Mouse (Mus musculus) gastrocnemius, adult 2 months (tissue): Measurements from ENCODE around the gene Zbtb24. TPM values are rescaled to one million over a fixed set of nuclear protein-coding genes. Genes with fewer than 3 reads are reported as not detected.
A peak's percentile ranks its signal among the peaks of the same experiment; 100 is the strongest.

Source experiments
- DNase-seq: peaks from one replicate; pipeline ENCODE4 v3.0.0; 2022
- H3K27ac ChIP-seq: fragments of 200-600 bp; 2 replicates; pipeline ENCODE4 v1.8.1; 2022; ENCODE audit warnings: mild to moderate bottlenecking
- H3K4me3 ChIP-seq: fragments of 200-600 bp; 2 replicates; pipeline ENCODE4 v1.8.1; 2022; ENCODE audit warnings: mild to moderate bottlenecking, moderate library complexity
- CTCF ChIP-seq: fragments of 200-600 bp; IDR thresholded peaks from 2 replicates; pipeline ENCODE4 v1.8.1; 2022; ENCODE audit warnings: antibody characterized with exemption, mild to moderate bottlenecking, moderate library complexity
- intact Hi-C: fragments of 180-260 bp; cut with DNase I; formaldehyde crosslinking; loops from one replicate; pipeline ENCODE4 v1.15.1; 2025
- total RNA-seq, 2 experiments: library from RNA; stranded (reverse); gene quantifications; 2 replicates each; pipeline ENCODE4 v1.2.3; 2021

The Zbtb24 gene
- total RNA-seq, 2 experiments from 2014 or later = 4.6 to 6.1 TPM

DNA sequence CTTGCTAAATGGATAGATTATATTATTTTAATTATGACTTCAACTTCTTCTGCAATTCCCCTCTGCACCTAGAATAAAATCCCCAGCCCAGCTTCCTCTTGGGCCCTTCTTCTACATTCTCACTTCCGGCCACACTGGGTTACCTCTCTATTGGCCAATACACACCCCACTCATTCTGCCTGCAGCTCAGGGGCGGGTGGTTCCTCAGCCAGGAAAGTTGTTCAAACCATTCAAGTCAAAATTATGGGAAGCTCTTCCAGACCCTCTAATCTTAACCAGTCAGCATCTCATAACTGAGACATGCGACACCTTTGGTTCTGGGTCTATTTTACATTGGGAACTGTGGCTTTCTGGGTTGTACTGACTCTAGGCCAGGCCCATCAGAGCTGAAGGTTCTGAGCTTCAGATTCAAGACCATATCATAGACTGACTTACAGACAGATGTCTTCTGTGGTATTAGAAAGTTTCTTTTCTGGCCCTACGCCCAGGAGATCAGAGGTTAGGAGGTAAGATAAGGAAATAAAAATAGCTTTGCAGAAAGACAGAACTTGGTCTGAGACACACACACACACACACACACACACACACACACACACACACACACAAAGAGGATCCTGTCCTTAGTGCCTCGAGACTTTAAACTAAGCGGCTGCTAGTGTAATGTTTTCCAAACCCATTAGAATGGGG is 23.7 kb downstream of the Zbtb24 start:
- DNase-seq = no peak
- intact Hi-C loops = no loop called here

DNA sequence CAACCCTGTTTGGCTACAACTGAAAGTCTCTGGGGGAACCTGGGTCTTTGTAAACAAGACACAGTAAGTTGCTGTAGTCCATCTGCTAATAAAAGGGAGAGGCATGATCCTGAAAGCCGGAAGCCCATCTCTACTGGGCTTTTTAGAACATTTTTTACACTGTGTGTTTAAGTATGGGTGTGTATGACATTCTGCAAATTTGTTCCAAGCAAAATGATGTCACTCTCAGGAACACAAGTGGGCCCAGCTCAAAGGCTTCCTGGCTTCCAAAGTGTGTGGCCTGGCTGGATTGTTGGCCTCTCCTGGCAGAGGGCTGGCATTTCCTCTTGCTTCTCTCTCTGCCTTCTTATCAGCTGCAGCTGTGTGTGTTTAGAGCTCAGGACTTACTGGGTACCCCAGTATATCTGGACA is 24.8 kb downstream of the Zbtb24 start:
- Histone ChIP-seq H3K27ac (peak overlapping the region; percentile 89), H3K4me3 (peak overlapping the region; percentile 84)
- DNase-seq = peak; percentile 39
- intact Hi-C loops = no loop called here
- no peak for TF ChIP-seq CTCF

More for the DNA sequence above, 23.7 kb downstream of the Zbtb24 start:
- Histone ChIP-seq H3K4me3 (no peak overlapping the region), H3K27ac (peak overlapping the region; percentile 89; the same call in 1 of the 2 replicates)
- no peak for TF ChIP-seq CTCF

DNA sequence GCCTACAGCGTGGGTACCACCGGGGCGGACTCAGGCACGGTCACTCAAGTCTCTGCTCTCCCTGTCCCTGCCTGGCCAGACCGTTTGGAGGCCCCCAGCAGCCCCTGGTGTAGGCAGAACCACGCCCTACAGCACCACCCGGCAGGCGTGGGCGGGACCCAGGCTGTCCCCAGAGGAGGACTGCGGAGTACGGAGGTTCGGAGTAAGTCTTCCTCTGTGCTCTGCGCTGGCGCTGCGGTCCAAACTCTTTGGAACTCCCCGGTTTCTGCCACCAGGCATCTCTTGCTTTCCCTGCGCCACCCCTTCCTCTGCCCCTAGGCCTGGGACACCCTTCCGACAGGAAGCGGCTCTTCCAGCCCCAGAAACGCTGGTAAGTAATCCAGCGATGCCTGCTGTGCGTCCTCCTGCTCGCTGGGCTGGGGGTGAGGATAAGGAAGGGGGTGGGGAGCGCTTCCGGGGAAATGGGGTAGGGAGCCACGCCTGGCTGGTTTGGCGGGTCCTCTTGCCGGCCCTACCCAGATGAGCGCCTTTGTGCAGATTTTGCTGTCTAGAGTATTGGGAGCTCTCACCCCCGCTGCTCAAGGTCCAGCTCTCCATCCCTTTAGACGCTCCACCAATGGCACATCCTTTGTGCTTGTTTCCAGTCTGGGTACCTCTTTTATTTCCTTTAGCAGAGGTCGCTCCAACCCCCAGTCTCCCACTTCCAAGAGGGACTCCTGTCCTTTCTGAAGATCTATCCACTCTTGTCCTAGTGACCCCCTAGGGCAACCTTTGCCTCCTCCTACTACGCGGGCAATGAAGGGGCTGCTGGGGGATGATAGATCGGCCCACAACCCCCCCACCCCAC is 26.2 kb downstream of the Zbtb24 start, which contains the start of gene Mical1:
Gene Mical1, plus strand, starts transcription at position 144 of the 847 bp plus-strand sequence.
- H3K27ac ChIP-seq = peak within 1 kb of the TSS; percentile 89
- H3K4me3 ChIP-seq = peak within 1 kb of the TSS; percentile 84
- DNase-seq = peak; percentile 84
- intact Hi-C loops = no loop called here
- no peak for TF ChIP-seq CTCF

DNA sequence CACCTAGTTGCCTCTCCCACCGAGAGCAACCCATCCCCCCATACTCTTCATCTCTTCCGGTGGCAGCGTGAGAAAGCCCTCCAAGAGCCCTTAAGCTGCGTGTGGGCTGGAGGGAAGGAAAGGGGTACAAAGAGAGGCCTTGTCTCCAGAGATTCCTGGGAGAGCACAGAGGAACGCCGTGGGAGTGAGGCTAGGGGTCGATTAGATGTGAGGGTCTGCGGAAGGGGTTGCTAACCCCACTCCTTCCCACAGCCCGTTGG is 26.8 kb downstream of the Zbtb24 start:
- no peak for TF ChIP-seq CTCF
- peak overlapping the region; percentile 89 for H3K27ac ChIP-seq
- H3K4me3 ChIP-seq = peak overlapping the region; percentile 84
- intact Hi-C loops = no loop called here
- no peak for DNase-seq

DNA sequence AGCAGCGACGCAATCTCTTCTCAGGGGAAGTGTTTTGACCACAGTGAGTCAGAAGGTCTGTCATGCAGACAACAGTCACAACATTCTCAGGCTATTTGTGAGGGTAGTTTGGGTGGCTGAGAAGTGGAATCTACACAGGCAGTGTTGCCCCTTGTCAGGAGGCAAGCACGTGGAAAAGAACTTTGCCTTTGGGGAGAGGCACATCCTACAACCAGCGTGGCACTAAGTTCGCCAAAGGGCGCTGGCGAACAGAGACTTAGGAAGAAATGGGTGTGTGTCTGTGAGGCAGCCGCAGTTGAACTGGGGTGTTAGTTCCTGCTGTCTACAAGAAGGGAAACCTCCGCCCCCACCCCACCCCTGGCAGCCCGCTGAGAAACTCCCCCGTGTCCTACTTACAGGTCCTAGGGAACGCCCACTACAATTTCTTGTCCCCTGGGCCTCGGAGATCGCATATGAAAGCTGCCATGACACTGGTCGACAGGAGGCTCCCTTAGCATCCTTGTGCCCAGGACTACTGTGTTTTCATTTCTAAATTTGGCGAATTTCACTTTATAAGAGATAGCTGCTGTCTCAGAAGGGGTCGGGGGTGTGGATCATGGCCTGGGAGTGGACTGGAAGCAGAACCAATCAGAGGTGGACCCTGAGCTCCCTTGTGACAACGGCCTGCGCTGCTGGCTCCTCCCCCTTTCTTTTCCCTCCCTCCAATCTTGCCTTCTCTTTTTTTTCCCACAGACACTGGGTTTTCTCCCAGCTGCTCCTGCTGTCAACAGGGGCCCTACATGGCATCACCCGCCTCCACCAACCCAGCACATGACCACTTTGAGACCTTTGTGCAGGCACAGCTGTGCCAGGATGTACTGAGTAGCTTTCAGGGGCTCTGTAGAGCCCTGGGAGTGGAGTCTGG is 27.3 kb downstream of the Zbtb24 start:
- Histone ChIP-seq H3K4me3 (peak overlapping the region; percentile 84), H3K27ac (peak overlapping the region; percentile 89)
- intact Hi-C loops = no loop called here
- DNase-seq = peak; percentile 84
- TF ChIP-seq CTCF = no peak

DNA sequence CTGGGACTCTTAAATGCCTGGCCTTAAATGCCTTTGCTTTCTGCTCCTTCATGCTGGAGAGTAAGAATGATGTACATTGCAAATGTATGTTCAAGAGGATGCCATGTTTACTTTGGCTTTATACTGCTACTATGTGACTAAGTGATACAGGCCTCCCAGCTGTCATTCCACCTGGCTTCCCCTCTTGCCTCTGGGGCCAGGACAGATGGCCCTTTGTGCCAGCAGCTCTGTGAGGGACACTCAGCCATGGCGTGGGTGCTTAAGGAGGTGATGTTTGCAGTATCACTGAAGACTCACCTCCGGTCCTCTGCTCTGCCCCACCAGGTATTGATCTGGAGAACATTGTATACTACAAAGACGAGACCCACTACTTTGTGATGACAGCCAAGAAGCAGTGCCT is 29.8 kb downstream of the Zbtb24 start:
- Histone ChIP-seq H3K4me3 (no peak overlapping the region), H3K27ac (no peak overlapping the region)
- intact Hi-C loops = no loop called here
- DNase-seq = no peak
- TF ChIP-seq CTCF = no peak

DNA sequence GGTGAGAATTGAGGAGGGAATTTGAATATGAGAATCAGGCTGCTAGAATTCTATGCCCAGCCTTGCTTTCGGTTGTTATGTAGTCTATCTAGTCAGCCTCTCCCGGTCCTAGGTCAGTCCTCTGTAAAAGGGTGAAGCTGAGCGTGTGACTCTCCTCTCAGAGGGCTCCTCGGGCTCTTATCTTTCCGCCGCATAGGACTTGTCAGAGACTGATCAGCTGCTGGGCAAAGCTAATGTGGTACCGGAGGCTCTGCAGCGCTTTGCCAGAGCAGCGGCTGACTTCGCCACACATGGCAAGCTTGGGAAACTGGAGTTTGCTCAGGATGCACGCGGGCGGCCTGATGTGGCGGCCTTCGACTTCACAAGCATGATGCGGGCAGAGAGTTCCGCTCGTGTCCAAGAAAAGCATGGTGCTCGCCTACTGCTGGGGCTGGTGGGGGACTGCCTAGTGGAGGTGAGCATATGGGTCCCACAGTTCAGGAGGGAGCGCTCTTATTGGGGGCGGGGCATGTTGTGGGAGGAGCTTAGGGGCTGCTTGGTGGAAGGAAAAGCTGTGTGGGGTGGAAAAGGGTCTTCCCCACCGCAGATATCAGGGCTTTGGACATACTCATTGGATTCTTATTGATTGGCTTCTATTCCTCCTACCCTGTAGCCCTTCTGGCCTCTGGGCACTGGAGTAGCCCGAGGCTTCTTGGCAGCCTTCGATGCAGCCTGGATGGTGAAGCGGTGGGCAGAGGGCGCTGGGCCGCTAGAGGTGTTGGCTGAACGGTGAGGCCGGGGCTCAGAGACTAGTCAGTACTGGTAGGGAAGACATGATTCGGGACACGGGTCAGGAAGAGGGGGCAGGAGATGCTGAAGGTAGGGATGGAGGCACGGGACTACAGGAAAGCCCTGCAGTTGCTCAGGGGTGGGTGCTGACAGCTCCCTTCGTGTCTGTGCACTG is 31.0 kb downstream of the Zbtb24 start:
- no peak overlapping the region for H3K4me3 ChIP-seq
- no peak for TF ChIP-seq CTCF
- intact Hi-C loops = no loop called here
- DNase-seq = no peak
- no peak overlapping the region for H3K27ac ChIP-seq

DNA sequence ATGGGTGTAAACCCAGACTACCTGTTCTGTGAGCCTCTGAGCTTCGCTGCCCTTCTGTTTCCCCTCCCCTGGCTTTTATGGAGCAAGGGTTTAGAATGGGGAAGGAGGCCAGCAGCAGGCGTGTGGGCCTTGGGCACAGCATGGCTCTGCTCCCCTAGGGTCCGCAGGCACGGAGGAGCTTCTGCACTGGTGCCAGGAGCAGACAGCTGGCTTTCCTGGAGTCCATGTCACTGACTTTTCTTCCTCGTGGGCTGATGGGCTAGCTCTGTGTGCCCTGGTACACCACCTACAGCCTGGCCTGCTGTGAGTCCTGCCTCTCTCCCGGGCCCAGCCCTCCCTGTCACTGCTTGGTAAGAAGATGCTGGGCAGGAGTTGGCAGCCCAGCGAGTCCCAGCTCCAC is 32.3 kb downstream of the Zbtb24 start:
- no peak for TF ChIP-seq CTCF
- intact Hi-C loops = no loop called here
- no peak for DNase-seq
- no peak overlapping the region for H3K4me3 ChIP-seq
- H3K27ac ChIP-seq = no peak overlapping the region

DNA sequence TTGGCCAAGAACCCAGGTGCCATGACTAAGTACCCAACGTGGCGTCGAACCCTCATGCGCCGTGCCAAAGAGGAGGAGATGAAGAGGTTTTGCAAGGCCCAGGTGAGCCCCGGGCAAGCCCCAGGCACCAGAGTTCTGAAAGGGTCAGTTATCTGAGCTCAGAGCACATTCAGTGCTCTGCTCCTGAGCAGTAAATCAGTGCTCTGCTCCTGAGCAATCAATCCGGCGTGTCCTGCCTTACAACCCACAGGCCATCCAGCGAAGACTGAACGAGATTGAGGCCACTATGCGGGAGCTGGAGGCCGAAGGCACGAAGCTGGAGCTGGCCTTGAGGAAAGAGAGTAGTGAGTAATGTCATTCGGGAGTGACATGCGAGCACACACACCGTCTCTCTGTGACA is 35.6 kb downstream of the Zbtb24 start:
- intact Hi-C loops = no loop called here
- Histone ChIP-seq H3K4me3 (no peak overlapping the region), H3K27ac (no peak overlapping the region)
- no peak for TF ChIP-seq CTCF
- no peak for DNase-seq

DNA sequence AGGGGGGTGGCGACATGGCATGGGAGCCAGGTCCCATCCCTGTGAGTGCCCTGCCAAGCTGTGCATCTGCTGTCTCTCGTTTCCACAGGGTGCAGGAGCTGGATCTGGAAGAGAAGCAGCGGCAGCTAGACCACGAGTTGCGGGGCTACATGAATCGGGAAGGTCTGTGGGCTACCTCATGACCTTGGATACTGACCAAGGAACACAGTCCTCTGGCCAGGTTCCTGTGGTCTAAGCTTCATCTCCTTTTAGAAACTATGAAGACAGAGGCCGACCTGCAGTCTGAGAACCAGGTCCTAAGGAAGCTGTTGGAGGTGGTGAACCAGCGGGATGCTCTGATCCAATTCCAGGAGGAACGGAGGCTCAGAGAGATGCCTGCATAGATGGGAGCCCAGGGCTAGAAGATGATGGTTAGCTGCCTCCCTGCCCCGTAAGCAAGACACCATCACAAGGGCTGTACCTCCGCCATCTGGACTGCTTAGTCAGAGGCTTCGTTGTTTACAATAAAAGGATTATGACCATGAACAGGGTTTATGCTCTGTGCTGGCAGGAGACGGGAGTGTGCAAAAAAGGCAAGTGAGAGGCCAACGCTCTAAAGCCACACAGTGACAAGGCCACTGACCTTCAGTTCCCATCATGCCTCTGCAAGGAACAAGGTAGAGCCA is 36.5 kb downstream of the Zbtb24 start:
- no peak for TF ChIP-seq CTCF
- H3K27ac ChIP-seq = no peak overlapping the region
- intact Hi-C loops = no loop called here
- no peak for DNase-seq
- no peak overlapping the region for H3K4me3 ChIP-seq

DNA sequence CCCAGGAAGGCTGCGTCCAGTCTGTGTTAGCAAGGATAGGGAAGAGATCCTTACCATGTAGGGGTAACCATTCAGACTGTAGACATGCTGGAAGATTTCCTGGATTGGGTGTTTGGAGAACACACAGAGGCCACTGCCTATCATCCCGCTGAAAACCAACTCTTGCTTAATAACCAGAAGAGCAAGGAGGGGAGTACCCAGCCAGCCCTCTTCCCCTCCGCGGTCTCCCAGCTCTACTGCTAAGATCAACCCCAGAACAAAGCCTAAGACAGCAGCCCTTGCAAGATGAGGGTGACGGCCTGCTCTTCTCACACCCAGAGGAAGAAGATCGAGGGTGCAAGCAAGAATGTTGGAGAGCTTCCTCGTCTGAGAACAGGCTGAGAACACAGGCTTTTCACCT is 38.7 kb downstream of the Zbtb24 start:
- Histone ChIP-seq H3K27ac (peak overlapping the region; percentile 92), H3K4me3 (peak overlapping the region; percentile 97)
- DNase-seq = no peak
- intact Hi-C loops = no loop called here
- no peak for TF ChIP-seq CTCF
